Comparison of ENCODE assay signal across 15 mouse cellular contexts in genomic region chr9:78506002-78506721, GRCm38 (mm10). TPM values are rescaled to one million over a fixed set of nuclear protein-coding genes. Genes with fewer than 3 reads are reported as not detected.
DNase-seq lines count a peak whose midpoint lies in the region; ATAC-seq and TF ChIP-seq lines count a peak whose summit lies in the region.
"Had no signal": no experiment of that assay in that cellular context is flagged by ENCODE, and none has a peak within 500 bp of the region (broad histone marks: within the 10 kb centered on the region; RNA-seq: fewer than 3 reads in every experiment).

No protein-coding gene starts in this region.

- intact Hi-C loops in heart, postnatal 36 days (cut with DNase I): no loop called here

- no peaks in the 10 kb centered on the region for H3K36me3 ChIP-seq in heart, embryonic 12.5 days
- H3K36me3 ChIP-seq in MEL (ENCODE audit: control insufficient read depth in 1 of 2, insufficient read depth in 2 of 2, low read length in 2 of 2): no peaks in the 10 kb centered on the region
- no peaks in the 10 kb centered on the region for H3K36me3 ChIP-seq in kidney, embryonic 14.5 days (ENCODE audit: control insufficient read depth, insufficient read depth, low read length)
- H3K36me3 ChIP-seq in liver, embryonic 16.5 days (ENCODE audit: control insufficient read depth, insufficient read depth): no peaks in the 10 kb centered on the region

- H3K27me3 ChIP-seq in heart, embryonic 12.5 days (replicated peaks): no peaks in the 10 kb centered on the region
- peaks cover 0 to 2% of the 10 kb centered on the region in 2 experiments; a peak in 3 of 4 replicates for H3K27me3 ChIP-seq in MEL (ENCODE audit: control insufficient read depth in 1 of 2, insufficient read depth in 2 of 2, low read length in 2 of 2)
- no peaks in the 10 kb centered on the region for H3K27me3 ChIP-seq in kidney, embryonic 14.5 days (ENCODE audit: control insufficient read depth, insufficient read depth, low read length)
- H3K27me3 ChIP-seq in liver, embryonic 16.5 days (ENCODE audit: control insufficient read depth, insufficient read depth, low read depth, low read length): no peaks in the 10 kb centered on the region

- peak overlapping the region; percentile 75 for H3K27ac ChIP-seq in heart, embryonic 12.5 days (ENCODE audit: poor library complexity, severe bottlenecking)
- H3K27ac ChIP-seq in MEL (ENCODE audit: control insufficient read depth, low read depth, low read length): no peak overlapping the region
- H3K27ac ChIP-seq in kidney, embryonic 14.5 days (ENCODE audit: low read depth, low read length): no peak overlapping the region
- peak overlapping the region; percentile 83 for H3K27ac ChIP-seq in liver, embryonic 16.5 days (ENCODE audit: low read length)

- no peak for TF ChIP-seq POLR2A in MEL (IDR thresholded peaks at IDR 0.05; ENCODE audit: control insufficient read depth in 1 of 2, insufficient read depth in 1 of 2, low read depth in 1 of 2, low read length in 2 of 2, poor library complexity in 1 of 2)

- TF ChIP-seq RAD21 in MEL (IDR thresholded peaks at IDR 0.05; ENCODE audit: low read depth, low read length): no peak

- TF ChIP-seq EP300 in MEL (IDR thresholded peaks at IDR 0.05; ENCODE audit: low read depth in 1 of 2, low read length in 2 of 2): peak in 1 of 2 experiments; percentile 60; a peak in 2 of 4 replicates

- H3K9ac ChIP-seq in heart, embryonic 12.5 days: peak overlapping the region; percentile 32; the same call in 1 of the 2 replicates
- no peak overlapping the region for H3K9ac ChIP-seq in MEL (ENCODE audit: control insufficient read depth, low read depth, low read length, poor library complexity, severe bottlenecking)
- no peak overlapping the region for H3K9ac ChIP-seq in kidney, embryonic 14.5 days (ENCODE audit: low read depth, low read length)
- peak overlapping the region; percentile 53; the same call in 1 of the 2 replicates for H3K9ac ChIP-seq in liver, embryonic 16.5 days (ENCODE audit: low read depth, low read length)

- no peak for DNase-seq in heart, postnatal 36 days
- DNase-seq in MEL (ENCODE audit: low read depth, low spot score): peak; percentile 35
- DNase-seq in adrenal gland, postnatal 10 days: no peak
- DNase-seq: adrenal gland, adult 8-10 months; cerebellum, adult 8-10 months; gastrocnemius, postnatal 25 days; layer of hippocampus, adult 9-11 months; lung, adult 18-20 months; right cerebral cortex, adult 18-20 months had no signal

- peak overlapping the region; percentile 51 for H3K4me2 ChIP-seq in heart, embryonic 12.5 days
- H3K4me2 ChIP-seq in kidney, embryonic 14.5 days (replicated peaks; ENCODE audit: low read depth, low read length): no peak overlapping the region
- H3K4me2 ChIP-seq in liver, embryonic 16.5 days (ENCODE audit: low read depth, low read length): peak overlapping the region; percentile 41

- no peaks in the 10 kb centered on the region for H3K9me3 ChIP-seq in heart, embryonic 12.5 days (replicated peaks)
- no peaks in the 10 kb centered on the region for H3K9me3 ChIP-seq in MEL (replicated peaks; ENCODE audit: insufficient read depth, low read length)
- no peaks in the 10 kb centered on the region for H3K9me3 ChIP-seq in kidney, embryonic 14.5 days (ENCODE audit: control insufficient read depth, low read length)
- no peaks in the 10 kb centered on the region for H3K9me3 ChIP-seq in liver, embryonic 16.5 days (replicated peaks; ENCODE audit: control insufficient read depth, low read length)

- no peaks in the 10 kb centered on the region for H3K79me2 ChIP-seq in MEL (ENCODE audit: control insufficient read depth, insufficient read depth, low read length, poor library complexity)

- TF ChIP-seq CTCF in MEL (IDR thresholded peaks at IDR 0.05 in 2 of 3, conservative IDR thresholded peaks at IDR 0.05 in 1 of 3; ENCODE audit: control insufficient read depth in 1 of 3, insufficient read depth in 1 of 3, low read depth in 2 of 3, low read length in 3 of 3, poor library complexity in 1 of 3, severe bottlenecking in 1 of 3): no peak

- H3K4me3 ChIP-seq in heart, embryonic 12.5 days: no peak overlapping the region
- no peak overlapping the region for H3K4me3 ChIP-seq in MEL (ENCODE audit: control insufficient read depth in 1 of 2, insufficient read depth in 1 of 2, low read depth in 2 of 2, low read length in 2 of 2)
- H3K4me3 ChIP-seq in kidney, embryonic 14.5 days (ENCODE audit: low read length): no peak overlapping the region
- H3K4me3 ChIP-seq in liver, embryonic 16.5 days (ENCODE audit: low read depth, low read length): peak overlapping the region; percentile 31

- peaks cover 31% of the 10 kb centered on the region for H3K4me1 ChIP-seq in heart, embryonic 12.5 days (replicated peaks)
- H3K4me1 ChIP-seq in MEL (ENCODE audit: control insufficient read depth in 1 of 2, insufficient read depth in 2 of 2, low read length in 2 of 2): no peaks in the 10 kb centered on the region
- H3K4me1 ChIP-seq in kidney, embryonic 14.5 days (ENCODE audit: control insufficient read depth, insufficient read depth, low read length): peaks cover 11% of the 10 kb centered on the region; the same call in 1 of the 2 replicates
- peaks cover 11% of the 10 kb centered on the region for H3K4me1 ChIP-seq in liver, embryonic 16.5 days (ENCODE audit: control insufficient read depth, low read depth, low read length)

- ATAC-seq in heart, embryonic 12.5 days (ENCODE audit: insufficient number of reproducible peaks, low FRiP score): peak; percentile 79
- ATAC-seq in kidney, embryonic 14.5 days (ENCODE audit: low FRiP score, low TSS enrichment): peak; percentile 63; the same call in 1 of the 2 replicates
- peak; percentile 97 for ATAC-seq in liver, embryonic 16.5 days (ENCODE audit: low read depth)
- ATAC-seq in CD4-positive, CD25-positive, alpha-beta regulatory T cell, adult 4 months: no peak
- no peak for ATAC-seq in activated CD4-positive, CD25-positive, alpha-beta regulatory T cell, adult 4 months

- WGBS in heart, embryonic 12.5 days: 7% methylated on average over 11 of the region's 11 CpGs
- 69% methylated on average over 11 of the region's 11 CpGs for WGBS in kidney, embryonic 14.5 days
- WGBS in liver, embryonic 16.5 days (ENCODE audit: insufficient replicate concordance): 24% methylated on average over 11 of the region's 11 CpGs

TF ChIP-seq in MEL, 35 proteins besides CTCF, POLR2A, EP300 and RAD21:
- TF ChIP-seq TAL1 (IDR thresholded peaks at IDR 0.05; ENCODE audit: low read length) (peak; percentile 51), GATA1 (IDR thresholded peaks at IDR 0.05; ENCODE audit: low read depth, low read length) (peak; percentile 58; the same call in 1 of the 2 replicates), ZKSCAN1 (IDR thresholded peaks at IDR 0.05; ENCODE audit: low read depth, low read length) (no peak), TCF12 (IDR thresholded peaks at IDR 0.05; ENCODE audit: low read depth, low read length) (peak; percentile 76), ETS1 (IDR thresholded peaks at IDR 0.05; ENCODE audit: low read depth, low read length) (peak; percentile 25; the same call in 1 of the 2 replicates)

RNA-seq across cellular contexts. Expression of gene Eef1a1, which starts 17.2 kb away (rescaled TPM):
- polyA plus RNA-seq in heart, embryonic 12.5 days (2016; fragmentation: Nextera tagmentation; extraction: Ambion mirVana): 2,772 and 2,882 TPM in 2 replicates
- 1,000 to 10,000 TPM; 1,083 to 1,160 TPM for total RNA-seq in heart, postnatal 36 days (2021)
- 11,891 and 13,182 TPM in 2 replicates for total RNA-seq in MEL (2012; rRNA removed)
- over 10,000 TPM; 11,701 to 60,504 TPM for polyA plus RNA-seq in MEL (2012; ENCODE audit: insufficient read depth in 1 of 2, insufficient read length in 2 of 2, low read depth in 1 of 2, low replicate concordance in 2 of 2, missing spikeins in 1 of 2)
- 5,322 and 6,193 TPM in 2 replicates for polyA plus RNA-seq in kidney, embryonic 14.5 days (2014; fragmentation: Nextera tagmentation; extraction: Ambion mirVana)
- 1,873 and 1,994 TPM in 2 replicates for polyA plus RNA-seq in liver, embryonic 16.5 days (2015; fragmentation: Nextera tagmentation; extraction: Ambion mirVana)
- total RNA-seq in adrenal gland, postnatal 10 days (2021): 1,000 to 10,000 TPM; 6,172 to 6,732 TPM
- polyA plus RNA-seq in CD4-positive, CD25-positive, alpha-beta regulatory T cell, adult 4 months (2017; shearing (Covaris generic)): over 10,000 TPM; 10,256 to 11,102 TPM
- polyA plus RNA-seq in activated CD4-positive, CD25-positive, alpha-beta regulatory T cell, adult 4 months (2017; shearing (Covaris generic)): over 10,000 TPM; 10,605 to 11,851 TPM

RNA-seq across cellular contexts. Expression of gene Gm17324, which starts 57.6 kb away (rescaled TPM):
- 0.65 and 0.99 TPM in 2 replicates for polyA plus RNA-seq in heart, embryonic 12.5 days (2016; fragmentation: Nextera tagmentation; extraction: Ambion mirVana)
- total RNA-seq in heart, postnatal 36 days (2021): not detected
- 1.0 and 1.8 TPM in 2 replicates for total RNA-seq in MEL (2012; rRNA removed)
- under 1 TPM in 1 of 2 experiments, not detected in 1; 0.36 TPM for polyA plus RNA-seq in MEL (2012; ENCODE audit: insufficient read depth in 1 of 2, insufficient read length in 2 of 2, low read depth in 1 of 2, low replicate concordance in 2 of 2, missing spikeins in 1 of 2)
- polyA plus RNA-seq in kidney, embryonic 14.5 days (2014; fragmentation: Nextera tagmentation; extraction: Ambion mirVana): 0.46 and 0.58 TPM in 2 replicates
- 0.24 and 0.42 TPM in 2 replicates for polyA plus RNA-seq in liver, embryonic 16.5 days (2015; fragmentation: Nextera tagmentation; extraction: Ambion mirVana)
- total RNA-seq in adrenal gland, postnatal 10 days (2021): under 1 TPM in 1 of 2 experiments, not detected in 1; 0.60 TPM
- polyA plus RNA-seq in CD4-positive, CD25-positive, alpha-beta regulatory T cell, adult 4 months (2017; shearing (Covaris generic)): under 1 TPM in 1 of 2 experiments, not detected in 1; 0.51 TPM
- polyA plus RNA-seq in activated CD4-positive, CD25-positive, alpha-beta regulatory T cell, adult 4 months (2017; shearing (Covaris generic)): not detected
- total RNA-seq: gastrocnemius, postnatal 25 days had no signal
- polyA plus RNA-seq: C2C12 had no signal

RNA-seq across cellular contexts. Expression of gene Mto1, which starts 58.2 kb away (rescaled TPM):
- polyA plus RNA-seq in heart, embryonic 12.5 days (2016; fragmentation: Nextera tagmentation; extraction: Ambion mirVana): 26.8 and 28.8 TPM in 2 replicates
- total RNA-seq in heart, postnatal 36 days (2021): 10 to 100 TPM; 24.3 to 25.2 TPM
- 28.7 and 32.3 TPM in 2 replicates for total RNA-seq in MEL (2012; rRNA removed)
- polyA plus RNA-seq in MEL (2012; ENCODE audit: insufficient read depth in 1 of 2, insufficient read length in 2 of 2, low read depth in 1 of 2, low replicate concordance in 2 of 2, missing spikeins in 1 of 2): 10 to 100 TPM in 1 of 2 experiments, not detected in 1; 27.7 TPM
- polyA plus RNA-seq in kidney, embryonic 14.5 days (2014; fragmentation: Nextera tagmentation; extraction: Ambion mirVana): 21.5 and 29.3 TPM in 2 replicates
- 16.9 and 17.9 TPM in 2 replicates for polyA plus RNA-seq in liver, embryonic 16.5 days (2015; fragmentation: Nextera tagmentation; extraction: Ambion mirVana)
- total RNA-seq in adrenal gland, postnatal 10 days (2021): 10 to 100 TPM; 23.6 to 29.8 TPM
- 10 to 100 TPM; 15.6 to 19.1 TPM for polyA plus RNA-seq in CD4-positive, CD25-positive, alpha-beta regulatory T cell, adult 4 months (2017; shearing (Covaris generic))
- 10 to 100 TPM; 11.6 to 14.8 TPM for polyA plus RNA-seq in activated CD4-positive, CD25-positive, alpha-beta regulatory T cell, adult 4 months (2017; shearing (Covaris generic))

Comparison
In these comparisons a context has a peak if more than half of its experiments do, and no peak if none do; other contexts are left out.
1. ATAC-seq: peak in heart, embryonic 12.5 days (single experiment), kidney, embryonic 14.5 days (single experiment) and liver, embryonic 16.5 days (single experiment); none in CD4-positive, CD25-positive, alpha-beta regulatory T cell, adult 4 months (single experiment) and activated CD4-positive, CD25-positive, alpha-beta regulatory T cell, adult 4 months (single experiment).
2. H3K27ac ChIP-seq: peak in heart, embryonic 12.5 days (single experiment) and liver, embryonic 16.5 days (single experiment); none in MEL (single experiment) and kidney, embryonic 14.5 days (single experiment).
3. H3K9ac ChIP-seq: peak in heart, embryonic 12.5 days (single experiment) and liver, embryonic 16.5 days (single experiment); none in MEL (single experiment) and kidney, embryonic 14.5 days (single experiment).